Mouse (Mus musculus) kidney, postnatal 0 days (tissue): ENCODE measurements at regions not wholly inside any gene's neighbourhood (a gene's known extent, or its start where the extent isn't known, plus 50 kb on each side); places are given as distances from the start of the nearest gene placed in this dataset.

Experiments
- ATAC-seq: fragments of 200-750 bp; cut with Nextera tagmentation; replicated peaks from 2 replicates; pipeline ENCODE4 v1.8.0; 2017; ENCODE audit warnings: low read depth, moderate number of reproducible peaks, moderate TSS enrichment, moderate library complexity; ENCODE audit not compliant: low FRiP score
- DNase-seq: peaks from one replicate; pipeline ENCODE4 v3.0.0-alpha.2; 2016; ENCODE audit warnings: low spot score
- H3K27ac ChIP-seq: fragments of 300-500 bp; sonication (generic); 2 replicates; pipeline ENCODE4 v1.5.1; 2014; ENCODE audit warnings: mild to moderate bottlenecking
- H3K27me3 ChIP-seq: fragments of 300-500 bp; sonication (generic); 2 replicates; pipeline ENCODE4 v1.6.1; 2014; ENCODE audit warnings: low read length, mixed read lengths; ENCODE audit not compliant: insufficient read depth
- H3K36me3 ChIP-seq: fragments of 300-500 bp; sonication (generic); 2 replicates; pipeline ENCODE4 v1.6.1; 2014; ENCODE audit warnings: low read length, mixed read lengths; ENCODE audit not compliant: insufficient read depth
- H3K4me1 ChIP-seq: fragments of 300-500 bp; sonication (generic); replicated peaks from 2 replicates; pipeline ENCODE4 v1.6.1; 2014; ENCODE audit warnings: antibody characterized with exemption, low read length, mixed read lengths; ENCODE audit not compliant: insufficient read depth
- H3K4me2 ChIP-seq: fragments of 300-500 bp; sonication (generic); 2 replicates; pipeline ENCODE4 v1.6.1; 2014; ENCODE audit warnings: mild to moderate bottlenecking, low read length, moderate library complexity, mixed read lengths
- H3K4me3 ChIP-seq: fragments of 300-500 bp; sonication (generic); replicated peaks from 2 replicates; pipeline ENCODE4 v1.5.1; 2014; ENCODE audit warnings: low read depth, low read length
- H3K9ac ChIP-seq: fragments of 300-500 bp; sonication (generic); 2 replicates; pipeline ENCODE4 v1.6.1; 2014; ENCODE audit warnings: low read depth, low read length
- H3K9me3 ChIP-seq: fragments of 300-500 bp; sonication (generic); replicated peaks from 2 replicates; pipeline ENCODE4 v1.6.1; 2016; ENCODE audit warnings: low read length, inconsistent platforms, mixed read lengths
- CTCF ChIP-seq: IDR thresholded peaks from 2 replicates; pipeline ENCODE4 v1.5.1; 2016; ENCODE audit warnings: antibody characterized with exemption, low read depth, mild to moderate bottlenecking, moderate library complexity
- WGBS: fragments of 180-500 bp; shearing (Covaris S2); extraction: QIAGEN DNeasy Blood & Tissue Kit; methylation state at CpG from one replicate; pipeline ENCODE4 v1.1.7; 2014; 5-methylcytosine and 5-hydroxymethylcytosine counted together

- H3K4me2 ChIP-seq = no peak overlapping the region
- WGBS = 50% methylated on average over 4 of the region's 4 CpGs
- ATAC-seq (no peak), DNase-seq (no peak)
- no peaks in the 10 kb centered on the region for H3K27me3 ChIP-seq
- H3K27ac ChIP-seq = no peak overlapping the region
- no peak overlapping the region for H3K4me3 ChIP-seq
- H3K4me1 ChIP-seq = no peaks in the 10 kb centered on the region
- TF ChIP-seq CTCF = no peak
- no peaks in the 10 kb centered on the region; the same call in 1 of the 2 replicates for H3K9me3 ChIP-seq
- no peaks in the 10 kb centered on the region for H3K36me3 ChIP-seq
- no peak overlapping the region for H3K9ac ChIP-seq
Measured at GRCm38 (mm10) chr3:36352032-36352742, 123.5 kb downstream of the Anxa5 start.

- 78% methylated on average over 4 of the region's 4 CpGs for WGBS
- H3K9me3 ChIP-seq = no peaks in the 10 kb centered on the region; the same call in 1 of the 2 replicates
- ATAC-seq (no peak), DNase-seq (no peak)
- H3K27ac ChIP-seq = no peak overlapping the region
- H3K4me1 ChIP-seq = no peaks in the 10 kb centered on the region
- H3K27me3 ChIP-seq = no peaks in the 10 kb centered on the region
- no peak for TF ChIP-seq CTCF
- no peak overlapping the region for H3K4me2 ChIP-seq
- H3K36me3 ChIP-seq = no peaks in the 10 kb centered on the region
- H3K4me3 ChIP-seq = no peak overlapping the region
- no peak overlapping the region for H3K9ac ChIP-seq
Measured at GRCm38 (mm10) chr3:36349073-36349472, 126.6 kb downstream of the Anxa5 start.

DNA sequence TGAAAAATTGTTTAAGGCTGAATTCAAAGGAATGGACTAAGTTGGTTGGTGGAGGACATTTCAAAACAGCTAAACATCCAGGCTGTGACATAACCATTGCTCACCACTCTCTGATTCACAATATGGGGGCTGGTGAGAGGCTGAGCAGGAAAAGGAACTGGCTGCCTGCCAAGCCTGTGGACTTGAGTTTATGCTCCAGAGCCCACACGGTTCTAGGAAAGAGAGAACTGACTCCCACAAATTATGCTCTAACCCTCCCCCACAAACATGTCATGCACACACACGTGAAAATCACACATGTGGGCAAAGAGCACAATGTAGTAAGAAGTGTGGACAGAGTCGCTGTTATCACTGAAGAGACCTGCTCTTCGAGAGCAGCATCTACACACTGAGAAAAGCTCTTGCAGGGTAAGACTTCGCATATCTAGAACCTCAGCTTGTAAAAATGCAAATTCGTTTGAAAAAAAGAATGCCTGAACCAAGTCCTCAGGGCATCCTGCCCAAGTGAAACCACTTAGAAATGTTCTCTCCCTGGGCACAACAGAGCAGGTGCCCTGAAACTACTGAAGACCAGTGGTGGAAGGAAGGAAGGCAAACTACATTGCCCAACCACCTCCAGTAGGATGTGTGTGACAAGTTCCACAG, 118.9 kb upstream of the Qrfpr start:
- Histone ChIP-seq H3K9me3 (no peaks in the 10 kb centered on the region), H3K4me3 (no peak overlapping the region), H3K27me3 (no peaks in the 10 kb centered on the region), H3K4me2 (no peak overlapping the region), H3K9ac (no peak overlapping the region), H3K27ac (no peak overlapping the region), H3K36me3 (no peaks in the 10 kb centered on the region), H3K4me1 (no peaks in the 10 kb centered on the region)
- 50% methylated on average over 6 of the region's 6 CpGs for WGBS
- ATAC-seq = peak; percentile 43; the same call in 1 of the 2 replicates
- TF ChIP-seq CTCF = no peak
- DNase-seq = peak; percentile 19

GRCm38 (mm10) chr3:36339656-36340055, 117.5 kb upstream of the Qrfpr start:
- TF ChIP-seq CTCF = no peak
- no peak overlapping the region for H3K27ac ChIP-seq

DNA sequence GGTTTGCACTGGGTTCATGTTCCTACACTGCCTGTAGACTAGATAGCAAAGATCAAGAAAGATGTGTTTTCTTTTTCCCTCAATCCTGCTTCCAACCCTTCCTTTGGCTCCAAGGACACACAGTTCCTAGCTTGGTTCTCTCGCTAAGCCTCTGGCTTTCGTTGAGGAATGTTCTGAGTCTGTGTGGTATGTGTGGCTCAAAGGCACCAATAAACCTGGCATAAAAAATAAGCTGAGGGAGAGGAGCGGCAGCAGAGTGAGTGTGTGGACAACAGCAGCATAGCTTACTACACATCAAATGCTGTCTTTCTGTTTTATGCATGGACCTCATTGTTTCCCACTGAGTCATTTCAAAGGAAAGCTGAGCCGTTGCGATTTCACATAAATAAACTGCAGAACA, 112.2 kb upstream of the Qrfpr start:
- H3K4me1 ChIP-seq = no peaks in the 10 kb centered on the region
- H3K4me2 ChIP-seq = no peak overlapping the region
- ATAC-seq (no peak), DNase-seq (no peak)
- no peak overlapping the region for H3K4me3 ChIP-seq
- H3K27me3 ChIP-seq = no peaks in the 10 kb centered on the region
- WGBS = 78% methylated on average over 5 of the region's 5 CpGs
- H3K9me3 ChIP-seq = no peaks in the 10 kb centered on the region
- no peak overlapping the region for H3K27ac ChIP-seq
- TF ChIP-seq CTCF = no peak
- no peak overlapping the region for H3K9ac ChIP-seq
- no peaks in the 10 kb centered on the region for H3K36me3 ChIP-seq

More at GRCm38 (mm10) chr3:36339656-36340055, 117.5 kb upstream of the Qrfpr start:
- Histone ChIP-seq H3K9me3 (no peaks in the 10 kb centered on the region), H3K4me2 (no peak overlapping the region), H3K9ac (no peak overlapping the region), H3K4me1 (no peaks in the 10 kb centered on the region), H3K36me3 (no peaks in the 10 kb centered on the region), H3K27me3 (no peaks in the 10 kb centered on the region), H3K4me3 (no peak overlapping the region)
- DNase-seq (no peak), ATAC-seq (no peak)
- WGBS = 88% methylated on average over 5 of the region's 5 CpGs

DNA sequence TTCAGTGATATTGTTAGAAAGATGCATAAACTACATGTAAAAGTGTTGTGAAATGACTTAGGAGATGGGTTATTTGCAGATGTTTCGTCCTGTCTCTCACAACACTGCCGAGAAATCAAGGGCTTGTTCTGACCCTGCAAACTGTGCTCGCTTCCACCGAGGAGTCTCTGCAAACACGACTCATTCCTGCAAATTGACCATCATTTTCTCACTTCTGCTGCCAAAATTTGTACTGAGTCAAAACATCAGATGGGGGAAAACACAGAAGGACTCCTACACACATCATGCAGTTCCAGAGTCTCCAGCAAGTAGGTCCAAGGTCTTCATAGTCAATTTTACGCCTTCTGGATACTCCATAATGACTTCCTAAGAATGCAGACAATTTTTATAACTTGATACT, 109.9 kb upstream of the Qrfpr start:
- TF ChIP-seq CTCF = no peak
- DNase-seq (no peak), ATAC-seq (no peak)
- Histone ChIP-seq H3K27ac (no peak overlapping the region), H3K4me1 (no peaks in the 10 kb centered on the region), H3K9me3 (no peaks in the 10 kb centered on the region), H3K4me3 (no peak overlapping the region), H3K4me2 (no peak overlapping the region), H3K27me3 (no peaks in the 10 kb centered on the region), H3K9ac (no peak overlapping the region), H3K36me3 (no peaks in the 10 kb centered on the region)
- 86% methylated on average over 6 of the region's 6 CpGs for WGBS

DNA sequence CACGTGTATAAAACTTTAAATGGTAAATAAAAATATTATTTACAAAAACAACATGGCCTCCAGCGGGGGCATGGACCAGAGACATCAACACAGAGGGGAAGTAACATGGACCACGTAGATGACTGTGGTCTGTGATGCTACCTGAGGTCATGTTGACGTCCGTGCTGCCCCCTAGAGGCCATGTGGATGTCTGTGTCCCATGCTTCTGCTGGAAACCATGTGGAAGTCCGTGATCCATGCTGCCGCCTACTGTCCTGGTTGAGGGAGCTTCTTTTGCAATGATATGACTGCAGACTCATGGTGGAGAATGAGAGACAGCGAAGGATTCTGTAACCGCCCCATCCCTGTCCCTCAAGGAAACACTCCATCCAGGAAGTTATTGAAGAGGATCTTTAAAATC, 108.5 kb upstream of the Qrfpr start:
- TF ChIP-seq CTCF = peak; percentile 66; the same call in 1 of the 2 replicates
- no peaks in the 10 kb centered on the region for H3K27me3 ChIP-seq
- ATAC-seq = no peak
- no peak overlapping the region for H3K9ac ChIP-seq
- H3K36me3 ChIP-seq = no peaks in the 10 kb centered on the region
- no peaks in the 10 kb centered on the region for H3K9me3 ChIP-seq
- WGBS = 40% methylated on average over 9 of the region's 9 CpGs
- H3K4me3 ChIP-seq = no peak overlapping the region
- H3K4me1 ChIP-seq = no peaks in the 10 kb centered on the region
- no peak overlapping the region for H3K4me2 ChIP-seq
- DNase-seq = peak; percentile 51
- no peak overlapping the region for H3K27ac ChIP-seq
